Mouse (Mus musculus): Measurements from ENCODE around the gene Metrn.

Metrn gene

GRCm38 (mm10) chr17:25796951-25797369, at the start of gene Metrn:
Metrn (minus strand) TSS chr17:25797136.
- peak; percentile 82 to 88 for DNase-seq

GRCm38 (mm10) chr17:25844396-25844901, 47.5 kb upstream of the Metrn start, which contains the start of gene Rhot2:
Rhot2 (minus strand) TSS chr17:25844851.
- DNase-seq: peak; percentile 95 to 96

GRCm38 (mm10) chr17:25843636-25844395, 46.9 kb upstream of the Metrn start:
- peak in 1 of 2 experiments; percentile 35 for DNase-seq

GRCm38 (mm10) chr17:25843122-25843521, 46.2 kb upstream of the Metrn start:
- no peak for DNase-seq

- DNase-seq: no peak
Observed at GRCm38 (mm10) chr17:25842509-25842908, 45.6 kb upstream of the Metrn start.

- DNase-seq: no peak
Observed at GRCm38 (mm10) chr17:25841117-25841880, 44.4 kb upstream of the Metrn start, which contains the start of gene Gm20683. Gm20683 (minus strand) TSS chr17:25841763.

- no peak for DNase-seq
Observed at GRCm38 (mm10) chr17:25840519-25840918, 43.6 kb upstream of the Metrn start.

GRCm38 (mm10) chr17:25839455-25840235, 42.7 kb upstream of the Metrn start:
- DNase-seq: peak; percentile 69 to 70

GRCm38 (mm10) chr17:25838904-25839303, 42.0 kb upstream of the Metrn start:
- no peak for DNase-seq

GRCm38 (mm10) chr17:25837533-25837932, 40.6 kb upstream of the Metrn start:
- DNase-seq: no peak

- DNase-seq: peak; percentile 65 to 72
Observed at GRCm38 (mm10) chr17:25837076-25837410, 40.1 kb upstream of the Metrn start, which contains the start of gene Rhbdl1. Rhbdl1 (minus strand) TSS chr17:25837295.

GRCm38 (mm10) chr17:25836397-25837075, 39.6 kb upstream of the Metrn start:
- DNase-seq: peak in 1 of 2 experiments; percentile 52

GRCm38 (mm10) chr17:25835816-25836215, 38.9 kb upstream of the Metrn start:
- no peak for DNase-seq

- no peak for DNase-seq
Observed at GRCm38 (mm10) chr17:25835301-25835700, 38.4 kb upstream of the Metrn start.

GRCm38 (mm10) chr17:25834595-25835222, 37.8 kb upstream of the Metrn start:
- no peak for DNase-seq

GRCm38 (mm10) chr17:25833961-25834594, 37.1 kb upstream of the Metrn start:
- peak; percentile 80 to 88 for DNase-seq

- DNase-seq: peak; percentile 97 to 98
Observed at GRCm38 (mm10) chr17:25833291-25833663, 36.3 kb upstream of the Metrn start, which contains the start of gene Stub1. Stub1 (minus strand) TSS chr17:25833404.

- DNase-seq: peak; percentile 100
Observed at GRCm38 (mm10) chr17:25832436-25833290, 35.7 kb upstream of the Metrn start.

- peak; percentile 41 to 49 for DNase-seq
Observed at GRCm38 (mm10) chr17:25831451-25832281, 34.7 kb upstream of the Metrn start.
